Mouse (Mus musculus): Measurements from ENCODE around the gene Aifm3. TPM values are rescaled to one million over a fixed set of nuclear protein-coding genes. Genes with fewer than 3 reads are reported as not detected.

Aifm3 gene
- 13.4 and 14.8 TPM in 2 replicates for polyA plus RNA-seq (2015; fragmentation: Nextera tagmentation; extraction: Ambion mirVana)

GRCm38 (mm10) chr16:17489469-17490111 lies at the start of gene Aifm3:
Aifm3 (plus strand) TSS chr16:17489611.
- H3K9me3 ChIP-seq (ENCODE audit: control insufficient read depth, low read length), result no peaks in the 10 kb centered on the region
- peak within 1 kb of the TSS; percentile 63 for H3K9ac ChIP-seq (ENCODE audit: low read depth, low read length)
- ATAC-seq, result peak; percentile 48
- no peak within 1 kb of the TSS for H3K27ac ChIP-seq (ENCODE audit: low read depth, low read length)
- no peaks in the 10 kb centered on the region; the same call in 1 of the 2 replicates for H3K27me3 ChIP-seq (replicated peaks; ENCODE audit: control insufficient read depth, insufficient read depth, low read length)
- peak within 1 kb of the TSS; percentile 83 for H3K4me2 ChIP-seq (ENCODE audit: low read length)
- peaks cover 14% of the 10 kb centered on the region; the same call in 1 of the 2 replicates for H3K36me3 ChIP-seq (ENCODE audit: control insufficient read depth, insufficient read depth, low read length)
- H3K4me3 ChIP-seq (ENCODE audit: low read length), result peak within 1 kb of the TSS; percentile 42
- peaks cover 8% of the 10 kb centered on the region for H3K4me1 ChIP-seq (ENCODE audit: control insufficient read depth, insufficient read depth, low read depth, low read length)
- WGBS, result 1% methylated on average over 26 of the region's 47 CpGs

GRCm38 (mm10) chr16:17451541-17452372 lies 37.7 kb upstream of the Aifm3 start, which contains the start of gene Crkl:
Crkl (plus strand) TSS chr16:17451987.
- Histone ChIP-seq H3K4me3 (ENCODE audit: low read length) (peak within 1 kb of the TSS; percentile 98), H3K4me1 (ENCODE audit: control insufficient read depth, insufficient read depth, low read depth, low read length) (peaks cover 22% of the 10 kb centered on the region), H3K9ac (ENCODE audit: low read depth, low read length) (peak within 1 kb of the TSS; percentile 99), H3K4me2 (ENCODE audit: low read length) (peak within 1 kb of the TSS; percentile 96), H3K27me3 (replicated peaks; ENCODE audit: control insufficient read depth, insufficient read depth, low read length) (no peaks in the 10 kb centered on the region), H3K27ac (ENCODE audit: low read depth, low read length) (peak within 1 kb of the TSS; percentile 97), H3K36me3 (ENCODE audit: control insufficient read depth, insufficient read depth, low read length) (peaks cover 2% of the 10 kb centered on the region; the same call in 1 of the 2 replicates), H3K9me3 (ENCODE audit: control insufficient read depth, low read length) (no peaks in the 10 kb centered on the region)
- peak; percentile 96 for ATAC-seq
- under 1% methylated on average over 58 of the region's 63 CpGs for WGBS

GRCm38 (mm10) chr16:17452373-17452715 lies 37.1 kb upstream of the Aifm3 start:
- ATAC-seq, result no peak
- Histone ChIP-seq H3K36me3 (ENCODE audit: control insufficient read depth, insufficient read depth, low read length) (peaks cover 2% of the 10 kb centered on the region; the same call in 1 of the 2 replicates), H3K27ac (ENCODE audit: low read depth, low read length) (peak overlapping the region; percentile 97), H3K9ac (ENCODE audit: low read depth, low read length) (peak overlapping the region; percentile 99), H3K4me1 (ENCODE audit: control insufficient read depth, insufficient read depth, low read depth, low read length) (peaks cover 22% of the 10 kb centered on the region), H3K4me3 (ENCODE audit: low read length) (peak overlapping the region; percentile 98), H3K27me3 (replicated peaks; ENCODE audit: control insufficient read depth, insufficient read depth, low read length) (no peaks in the 10 kb centered on the region), H3K9me3 (ENCODE audit: control insufficient read depth, low read length) (no peaks in the 10 kb centered on the region), H3K4me2 (ENCODE audit: low read length) (peak overlapping the region; percentile 96)
- WGBS, result under 1% methylated on average over 24 of the region's 24 CpGs

GRCm38 (mm10) chr16:17456901-17457300 lies 32.5 kb upstream of the Aifm3 start:
- Histone ChIP-seq H3K4me3 (ENCODE audit: low read length) (no peak overlapping the region), H3K9me3 (ENCODE audit: control insufficient read depth, low read length) (no peaks in the 10 kb centered on the region), H3K36me3 (ENCODE audit: control insufficient read depth, insufficient read depth, low read length) (peaks cover 2% of the 10 kb centered on the region; the same call in 1 of the 2 replicates), H3K4me1 (ENCODE audit: control insufficient read depth, insufficient read depth, low read depth, low read length) (peaks cover 18% of the 10 kb centered on the region), H3K27me3 (replicated peaks; ENCODE audit: control insufficient read depth, insufficient read depth, low read length) (no peaks in the 10 kb centered on the region), H3K27ac (ENCODE audit: low read depth, low read length) (no peak overlapping the region), H3K9ac (ENCODE audit: low read depth, low read length) (no peak overlapping the region), H3K4me2 (ENCODE audit: low read length) (no peak overlapping the region)
- no peak for ATAC-seq
- WGBS, result 100% methylated on average over 1 of the region's 1 CpGs

- Histone ChIP-seq H3K4me3 (ENCODE audit: low read length) (no peak overlapping the region), H3K4me2 (ENCODE audit: low read length) (no peak overlapping the region), H3K4me1 (ENCODE audit: control insufficient read depth, insufficient read depth, low read depth, low read length) (peaks cover 9% of the 10 kb centered on the region), H3K9ac (ENCODE audit: low read depth, low read length) (no peak overlapping the region), H3K36me3 (ENCODE audit: control insufficient read depth, insufficient read depth, low read length) (peaks cover 2% of the 10 kb centered on the region; the same call in 1 of the 2 replicates), H3K27ac (ENCODE audit: low read depth, low read length) (no peak overlapping the region), H3K9me3 (ENCODE audit: control insufficient read depth, low read length) (no peaks in the 10 kb centered on the region), H3K27me3 (replicated peaks; ENCODE audit: control insufficient read depth, insufficient read depth, low read length) (no peaks in the 10 kb centered on the region)
- no peak for ATAC-seq
- WGBS, result 95% methylated on average over 4 of the region's 4 CpGs
Measured at GRCm38 (mm10) chr16:17460254-17460653, 29.2 kb upstream of the Aifm3 start.

- Histone ChIP-seq H3K36me3 (ENCODE audit: control insufficient read depth, insufficient read depth, low read length) (no peaks in the 10 kb centered on the region), H3K27ac (ENCODE audit: low read depth, low read length) (no peak overlapping the region), H3K27me3 (replicated peaks; ENCODE audit: control insufficient read depth, insufficient read depth, low read length) (no peaks in the 10 kb centered on the region), H3K4me1 (ENCODE audit: control insufficient read depth, insufficient read depth, low read depth, low read length) (no peaks in the 10 kb centered on the region), H3K4me3 (ENCODE audit: low read length) (no peak overlapping the region), H3K4me2 (ENCODE audit: low read length) (no peak overlapping the region), H3K9ac (ENCODE audit: low read depth, low read length) (no peak overlapping the region), H3K9me3 (ENCODE audit: control insufficient read depth, low read length) (no peaks in the 10 kb centered on the region)
- ATAC-seq, result no peak
- WGBS, result 100% methylated on average over 1 of the region's 1 CpGs
Measured at GRCm38 (mm10) chr16:17461596-17461995, 27.8 kb upstream of the Aifm3 start.

GRCm38 (mm10) chr16:17463184-17463583 lies 26.2 kb upstream of the Aifm3 start:
- no peak overlapping the region for H3K9ac ChIP-seq (ENCODE audit: low read depth, low read length)
- no peak overlapping the region for H3K4me3 ChIP-seq (ENCODE audit: low read length)
- 86% methylated on average over 2 of the region's 2 CpGs for WGBS
- H3K9me3 ChIP-seq (ENCODE audit: control insufficient read depth, low read length), result no peaks in the 10 kb centered on the region
- H3K4me1 ChIP-seq (ENCODE audit: control insufficient read depth, insufficient read depth, low read depth, low read length), result no peaks in the 10 kb centered on the region
- ATAC-seq, result no peak
- no peaks in the 10 kb centered on the region for H3K27me3 ChIP-seq (replicated peaks; ENCODE audit: control insufficient read depth, insufficient read depth, low read length)
- no peak overlapping the region for H3K27ac ChIP-seq (ENCODE audit: low read depth, low read length)
- no peak overlapping the region for H3K4me2 ChIP-seq (ENCODE audit: low read length)
- no peaks in the 10 kb centered on the region for H3K36me3 ChIP-seq (ENCODE audit: control insufficient read depth, insufficient read depth, low read length)

- Histone ChIP-seq H3K4me2 (ENCODE audit: low read length) (no peak overlapping the region), H3K4me1 (ENCODE audit: control insufficient read depth, insufficient read depth, low read depth, low read length) (no peaks in the 10 kb centered on the region), H3K36me3 (ENCODE audit: control insufficient read depth, insufficient read depth, low read length) (no peaks in the 10 kb centered on the region), H3K4me3 (ENCODE audit: low read length) (no peak overlapping the region), H3K27me3 (replicated peaks; ENCODE audit: control insufficient read depth, insufficient read depth, low read length) (no peaks in the 10 kb centered on the region), H3K9me3 (ENCODE audit: control insufficient read depth, low read length) (no peaks in the 10 kb centered on the region), H3K9ac (ENCODE audit: low read depth, low read length) (no peak overlapping the region), H3K27ac (ENCODE audit: low read depth, low read length) (no peak overlapping the region)
- WGBS, result 88% methylated on average over 4 of the region's 4 CpGs
- no peak for ATAC-seq
Measured at GRCm38 (mm10) chr16:17466875-17467663, 22.3 kb upstream of the Aifm3 start.
